Mouse (Mus musculus): ENCODE measurements around the gene Cdc7.

GRCm38 (mm10) chr5:107015046-107015421, 50.9 kb downstream of the Cdc7 start:
- TF ChIP-seq POLR2A (IDR thresholded peaks at IDR 0.05; ENCODE audit: borderline replicate concordance, extremely low read depth, low read depth, low read length) (no peak), CTCF (IDR thresholded peaks at IDR 0.05; ENCODE audit: insufficient read depth, low read length) (no peak)
